Mouse (Mus musculus) ES-CJ7 (cell line): ENCODE measurements at regions not wholly inside any gene's neighbourhood (a gene's known extent, or its start where the extent isn't known, plus 50 kb on each side); places are given as distances from the start of the nearest gene placed in this dataset.

Source experiments
- DNase-seq: peaks from one replicate; pipeline ENCODE4 v3.0.0; 2011; ENCODE audit warnings: low read depth, low spot score

DNA sequence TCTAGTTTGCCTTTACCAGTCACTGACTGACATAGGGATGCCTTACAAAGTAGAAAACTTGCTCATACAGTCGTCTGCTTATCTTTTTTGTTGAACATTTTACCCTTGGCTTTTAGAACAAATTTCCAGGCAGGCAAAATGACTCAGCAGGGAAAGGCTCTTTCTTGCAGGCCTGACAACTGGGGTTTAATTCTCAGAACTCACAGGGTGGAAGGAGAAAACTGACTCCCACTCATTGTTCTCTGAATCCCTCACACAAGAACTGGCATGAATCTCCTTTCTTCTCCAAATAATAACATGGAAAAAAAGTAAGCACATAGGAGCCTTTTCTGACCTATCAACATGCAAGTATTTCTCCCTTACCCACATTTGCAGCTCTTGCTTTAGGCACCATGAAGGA lies 163.5 kb downstream of the Cps1 start:
- DNase-seq: no peak

DNA sequence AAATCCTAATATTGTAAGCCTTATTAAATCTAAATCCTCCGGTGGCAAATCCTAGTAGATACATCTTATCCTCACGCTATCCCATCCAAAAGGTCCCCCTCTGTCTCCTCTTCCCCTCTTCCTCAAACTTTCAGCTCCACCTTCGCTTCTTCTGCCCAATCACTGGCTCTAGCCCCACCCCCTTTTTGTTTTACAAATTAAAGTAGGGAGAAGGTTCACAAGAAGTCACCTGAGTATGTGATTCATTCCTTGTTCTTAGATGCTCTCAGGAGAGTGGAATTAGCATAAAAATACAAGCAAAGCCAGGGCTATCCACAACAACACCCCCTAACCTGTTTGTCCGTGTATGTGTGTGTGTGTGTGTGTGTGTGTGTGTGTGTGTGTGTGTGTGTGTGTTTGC lies 184.8 kb downstream of the Cps1 start:
- DNase-seq: peak; percentile 82
